Mouse (Mus musculus): ENCODE measurements at regions not wholly inside any gene's neighbourhood (a gene's known extent, or its start where the extent isn't known, plus 50 kb on each side); places are given as distances from the start of the nearest gene placed in this dataset.
"Not testable (repeated sequence)": the region's sequence is repeated elsewhere in the genome, so short reads cannot be mapped to it uniquely, and the experiment has no call there.

DNA sequence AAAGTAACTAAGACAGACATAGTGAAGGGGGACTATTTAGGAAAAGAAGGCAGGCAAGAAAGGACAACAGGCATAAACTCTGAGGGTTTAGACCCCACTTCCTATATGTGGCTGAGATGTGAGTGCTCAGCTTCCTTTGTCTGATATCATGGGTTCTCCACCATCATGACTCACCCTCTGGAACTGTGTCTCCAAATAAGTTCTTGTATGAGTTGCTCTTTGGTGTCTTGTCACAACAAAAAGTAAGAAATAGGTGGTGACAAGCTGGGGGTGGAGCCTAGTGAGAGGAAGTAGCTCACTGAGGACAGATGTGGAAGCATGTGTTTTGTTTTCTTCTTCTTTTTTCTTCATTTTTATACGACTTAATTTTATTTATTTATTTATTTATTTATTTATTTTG lies 95.5 kb upstream of the Tns3 start:
- Histone ChIP-seq H3K4me1 (replicated peaks; ENCODE audit: control insufficient read depth, insufficient read depth, low read length) (no peaks in the 10 kb centered on the region), H3K9ac (ENCODE audit: low read length) (no peak overlapping the region), H3K9me3 (ENCODE audit: control insufficient read depth, low read length) (no peaks in the 10 kb centered on the region), H3K27me3 (ENCODE audit: control insufficient read depth, insufficient read depth, low read length) (no peaks in the 10 kb centered on the region), H3K36me3 (ENCODE audit: control insufficient read depth, insufficient read depth, low read length) (no peaks in the 10 kb centered on the region), H3K27ac (ENCODE audit: low read depth, low read length) (no peak overlapping the region), H3K4me2 (ENCODE audit: low read depth, low read length, severe bottlenecking) (no peak overlapping the region), H3K4me3 (ENCODE audit: low read depth, low read length) (no peak overlapping the region)
- DNase-seq (ENCODE audit: low spot score) (no peak), ATAC-seq (replicated peaks; ENCODE audit: low FRiP score) (no peak)
- 90% methylated on average over 1 of the region's 1 CpGs for WGBS

DNA sequence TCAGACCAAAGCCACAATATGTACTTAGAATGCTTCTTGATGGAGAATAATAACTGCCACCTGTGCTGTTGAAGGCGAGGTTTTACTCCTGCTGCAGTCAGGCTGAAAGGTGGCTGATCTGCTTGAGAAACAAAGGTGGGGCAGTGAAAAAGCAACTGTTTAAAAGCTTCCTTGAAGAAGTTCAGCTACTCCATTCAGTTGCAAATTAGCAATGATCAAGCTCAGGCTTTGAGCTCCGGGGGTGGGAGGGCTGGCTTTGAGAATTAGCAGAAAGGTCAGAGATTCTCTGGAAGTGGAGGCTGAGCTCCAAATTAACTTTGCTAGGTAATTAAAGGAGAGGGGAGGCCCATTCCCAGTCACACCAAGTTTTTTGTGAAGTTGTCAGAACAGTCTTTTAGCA lies 90.2 kb upstream of the Tns3 start:
- not testable (repeated sequence) for ATAC-seq (replicated peaks; ENCODE audit: low FRiP score)

DNA sequence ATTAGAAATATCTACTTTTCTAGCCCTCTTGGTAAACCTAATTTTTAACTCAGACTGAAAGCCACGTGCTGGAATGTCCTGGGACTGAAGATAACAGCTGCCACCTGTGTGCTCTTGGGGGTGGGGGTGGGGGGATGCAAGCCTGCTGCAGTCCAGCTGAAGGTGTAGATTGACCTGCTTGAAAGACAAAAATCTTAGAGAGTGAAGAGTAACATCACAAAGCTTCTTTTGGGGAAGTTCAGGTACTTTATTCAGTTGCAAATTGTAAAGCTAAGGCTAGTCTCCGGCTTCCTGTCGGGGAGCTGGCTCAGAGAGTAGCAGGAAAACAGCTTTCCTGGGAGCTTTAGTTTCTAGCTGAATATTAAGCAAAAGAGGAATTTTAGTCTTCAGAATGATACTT lies 71.4 kb upstream of the Tns3 start:
- H3K4me2 ChIP-seq (ENCODE audit: low read depth, low read length, severe bottlenecking); H3K4me1 ChIP-seq (replicated peaks; ENCODE audit: control insufficient read depth, insufficient read depth, low read length); ATAC-seq (replicated peaks; ENCODE audit: low FRiP score); H3K9ac ChIP-seq (ENCODE audit: low read length); DNase-seq (ENCODE audit: low spot score); H3K9me3 ChIP-seq (ENCODE audit: control insufficient read depth, low read length); H3K27me3 ChIP-seq (ENCODE audit: control insufficient read depth, insufficient read depth, low read length); H3K27ac ChIP-seq (ENCODE audit: low read depth, low read length); H3K36me3 ChIP-seq (ENCODE audit: control insufficient read depth, insufficient read depth, low read length); H3K4me3 ChIP-seq (ENCODE audit: low read depth, low read length): not testable (repeated sequence)
- WGBS = 78% methylated on average over 3 of the region's 3 CpGs

More for the DNA sequence above, 90.2 kb upstream of the Tns3 start:
- H3K27ac ChIP-seq (ENCODE audit: low read depth, low read length); H3K27me3 ChIP-seq (ENCODE audit: control insufficient read depth, insufficient read depth, low read length); H3K4me1 ChIP-seq (replicated peaks; ENCODE audit: control insufficient read depth, insufficient read depth, low read length); DNase-seq (ENCODE audit: low spot score); H3K36me3 ChIP-seq (ENCODE audit: control insufficient read depth, insufficient read depth, low read length); H3K4me3 ChIP-seq (ENCODE audit: low read depth, low read length); H3K4me2 ChIP-seq (ENCODE audit: low read depth, low read length, severe bottlenecking); H3K9me3 ChIP-seq (ENCODE audit: control insufficient read depth, low read length); H3K9ac ChIP-seq (ENCODE audit: low read length): not testable (repeated sequence)
- WGBS = 14% methylated on average over 2 of the region's 2 CpGs

DNA sequence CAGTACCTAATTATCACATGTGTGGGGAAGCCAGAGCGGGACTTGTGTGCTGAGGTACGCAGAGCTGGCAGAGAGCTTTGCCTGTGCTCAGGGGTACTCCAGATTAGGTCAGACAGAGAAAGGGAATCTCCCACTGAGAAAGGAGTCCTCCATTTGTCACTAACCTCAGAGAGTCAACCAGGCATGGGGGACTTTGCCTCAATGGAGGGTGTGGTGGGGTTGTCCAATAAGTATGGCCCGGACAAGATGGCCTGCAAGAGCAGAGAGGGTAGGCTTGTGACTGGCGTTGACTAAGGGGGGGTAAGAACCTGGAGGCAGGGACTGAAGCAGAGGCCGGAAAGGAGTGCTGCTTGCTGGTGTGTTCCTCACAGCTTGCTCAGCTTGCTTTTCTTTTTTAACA lies 62.7 kb upstream of the Tns3 start:
- no peak for ATAC-seq (replicated peaks; ENCODE audit: low FRiP score)
- Histone ChIP-seq H3K36me3 (ENCODE audit: control insufficient read depth, insufficient read depth, low read length) (no peaks in the 10 kb centered on the region), H3K27me3 (ENCODE audit: control insufficient read depth, insufficient read depth, low read length) (no peaks in the 10 kb centered on the region), H3K9ac (ENCODE audit: low read length) (no peak overlapping the region), H3K4me1 (replicated peaks; ENCODE audit: control insufficient read depth, insufficient read depth, low read length) (peaks cover 3% of the 10 kb centered on the region; the same call in 1 of the 2 replicates), H3K9me3 (ENCODE audit: control insufficient read depth, low read length) (no peaks in the 10 kb centered on the region), H3K4me3 (ENCODE audit: low read depth, low read length) (no peak overlapping the region), H3K4me2 (ENCODE audit: low read depth, low read length, severe bottlenecking) (no peak overlapping the region), H3K27ac (ENCODE audit: low read depth, low read length) (no peak overlapping the region)
- peak; percentile 33 for DNase-seq (ENCODE audit: low spot score)
- 78% methylated on average over 5 of the region's 5 CpGs for WGBS

DNA sequence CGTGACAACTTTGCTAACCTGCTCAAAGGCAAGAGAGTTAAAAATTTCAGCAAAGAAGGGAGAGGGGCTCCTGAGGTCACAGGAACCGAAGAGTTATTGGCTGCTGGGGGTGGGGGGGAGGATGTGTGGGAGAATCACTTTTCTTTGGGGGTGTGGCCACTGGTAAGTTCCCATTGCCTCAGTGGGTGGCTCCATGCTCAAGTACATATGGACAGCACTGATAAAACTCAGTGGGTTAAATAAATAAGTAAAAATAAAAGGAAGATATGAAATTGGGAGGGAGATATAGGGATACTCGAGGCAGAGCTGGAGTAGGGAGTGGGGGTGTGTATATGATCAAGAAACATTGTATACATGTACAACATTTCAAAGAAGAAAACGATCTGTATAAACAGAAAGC lies 61.2 kb upstream of the Tns3 start:
- DNase-seq (ENCODE audit: low spot score) = peak; percentile 37
- no peak overlapping the region for H3K4me2 ChIP-seq (ENCODE audit: low read depth, low read length, severe bottlenecking)
- 73% methylated on average over 4 of the region's 4 CpGs for WGBS
- H3K4me1 ChIP-seq (replicated peaks; ENCODE audit: control insufficient read depth, insufficient read depth, low read length) = peaks cover 3% of the 10 kb centered on the region; the same call in 1 of the 2 replicates
- H3K27me3 ChIP-seq (ENCODE audit: control insufficient read depth, insufficient read depth, low read length) = no peaks in the 10 kb centered on the region
- no peak for ATAC-seq (replicated peaks; ENCODE audit: low FRiP score)
- H3K9ac ChIP-seq (ENCODE audit: low read length) = no peak overlapping the region
- no peak overlapping the region for H3K4me3 ChIP-seq (ENCODE audit: low read depth, low read length)
- H3K27ac ChIP-seq (ENCODE audit: low read depth, low read length) = no peak overlapping the region
- no peaks in the 10 kb centered on the region for H3K9me3 ChIP-seq (ENCODE audit: control insufficient read depth, low read length)
- H3K36me3 ChIP-seq (ENCODE audit: control insufficient read depth, insufficient read depth, low read length) = no peaks in the 10 kb centered on the region

DNA sequence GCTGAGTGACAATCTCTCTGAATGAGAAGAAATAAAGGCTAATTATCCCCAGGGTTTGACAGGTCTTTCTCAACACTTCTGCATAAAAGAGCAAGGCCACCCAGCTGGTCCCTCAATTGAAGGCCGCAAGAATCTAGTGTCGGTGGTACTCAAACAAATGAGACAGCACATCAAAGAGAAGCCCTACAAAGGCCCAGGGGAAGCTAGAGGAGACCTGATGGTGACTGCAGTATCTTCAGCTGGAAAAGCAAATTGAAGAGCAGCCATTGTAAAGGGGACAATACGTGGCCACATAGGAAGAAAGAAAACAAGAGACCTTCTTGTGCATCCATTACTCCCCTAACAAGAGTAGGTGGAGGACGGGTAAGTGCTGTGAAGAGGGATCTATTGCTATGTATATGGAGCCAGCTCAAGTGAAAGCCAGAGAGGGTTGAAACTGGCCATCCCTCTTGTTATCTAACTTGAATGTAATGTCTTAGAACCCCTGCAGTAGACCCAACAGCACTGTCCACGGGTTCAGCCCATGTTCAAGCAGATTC lies 58.8 kb upstream of the Tns3 start:
- ATAC-seq (replicated peaks; ENCODE audit: low FRiP score) = peak; percentile 39
- H3K4me1 ChIP-seq (replicated peaks; ENCODE audit: control insufficient read depth, insufficient read depth, low read length) = peaks cover 3% of the 10 kb centered on the region; the same call in 1 of the 2 replicates

DNA sequence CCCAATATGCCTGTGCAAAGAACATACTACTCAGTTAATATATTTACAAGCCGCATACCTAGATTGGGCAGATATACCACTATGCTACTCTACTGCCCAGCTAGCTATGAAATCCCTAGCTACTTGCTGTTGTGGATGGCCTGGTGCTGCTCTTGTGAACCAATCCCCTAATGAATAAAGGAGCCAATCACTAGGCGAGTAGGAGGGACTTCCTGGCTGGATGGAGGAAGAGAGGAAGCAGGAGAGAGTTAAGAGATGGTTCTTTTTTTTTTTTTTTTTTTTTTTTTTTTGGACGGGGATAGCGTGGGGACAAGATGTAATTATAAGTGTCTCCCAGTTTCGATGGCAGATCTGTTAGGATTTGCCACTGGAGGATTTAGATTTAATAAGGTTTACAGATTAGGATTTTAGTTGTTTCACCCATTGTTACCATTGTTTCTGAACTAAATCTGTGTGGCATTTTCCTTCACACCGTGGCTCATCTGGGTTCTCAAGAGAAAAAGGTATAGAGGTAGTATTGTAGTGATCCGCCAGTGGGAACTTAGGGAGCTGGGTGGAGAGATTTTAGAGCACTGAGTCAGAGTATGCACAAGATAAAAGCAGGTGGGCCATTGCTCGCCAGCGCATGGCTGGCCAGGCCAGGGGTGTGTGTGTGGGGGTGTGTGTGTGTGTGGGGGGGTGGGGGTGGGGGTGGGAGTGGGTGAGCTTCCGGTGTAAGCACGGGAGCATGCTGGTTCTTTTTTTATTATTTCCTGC lies 55.1 kb upstream of the Tns3 start:
- DNase-seq (ENCODE audit: low spot score) (peak; percentile 14), ATAC-seq (replicated peaks; ENCODE audit: low FRiP score) (no peak)
- Histone ChIP-seq H3K27ac (ENCODE audit: low read depth, low read length) (no peak overlapping the region), H3K9me3 (ENCODE audit: control insufficient read depth, low read length) (no peaks in the 10 kb centered on the region), H3K4me2 (ENCODE audit: low read depth, low read length, severe bottlenecking) (no peak overlapping the region), H3K27me3 (ENCODE audit: control insufficient read depth, insufficient read depth, low read length) (no peaks in the 10 kb centered on the region), H3K36me3 (ENCODE audit: control insufficient read depth, insufficient read depth, low read length) (no peaks in the 10 kb centered on the region), H3K9ac (ENCODE audit: low read length) (no peak overlapping the region), H3K4me3 (ENCODE audit: low read depth, low read length) (no peak overlapping the region), H3K4me1 (replicated peaks; ENCODE audit: control insufficient read depth, insufficient read depth, low read length) (peaks cover 3% of the 10 kb centered on the region; the same call in 1 of the 2 replicates)
- WGBS = 88% methylated on average over 11 of the region's 11 CpGs

More for the DNA sequence above, 58.8 kb upstream of the Tns3 start:
- no peak overlapping the region for H3K4me3 ChIP-seq (ENCODE audit: low read depth, low read length)
- H3K4me2 ChIP-seq (ENCODE audit: low read depth, low read length, severe bottlenecking) = no peak overlapping the region
- peak; percentile 25 for DNase-seq (ENCODE audit: low spot score)
- H3K36me3 ChIP-seq (ENCODE audit: control insufficient read depth, insufficient read depth, low read length) = no peaks in the 10 kb centered on the region
- H3K9me3 ChIP-seq (ENCODE audit: control insufficient read depth, low read length) = no peaks in the 10 kb centered on the region
- H3K27ac ChIP-seq (ENCODE audit: low read depth, low read length) = no peak overlapping the region
- H3K27me3 ChIP-seq (ENCODE audit: control insufficient read depth, insufficient read depth, low read length) = no peaks in the 10 kb centered on the region
- no peak overlapping the region for H3K9ac ChIP-seq (ENCODE audit: low read length)
- 11% methylated on average over 5 of the region's 5 CpGs for WGBS

DNA sequence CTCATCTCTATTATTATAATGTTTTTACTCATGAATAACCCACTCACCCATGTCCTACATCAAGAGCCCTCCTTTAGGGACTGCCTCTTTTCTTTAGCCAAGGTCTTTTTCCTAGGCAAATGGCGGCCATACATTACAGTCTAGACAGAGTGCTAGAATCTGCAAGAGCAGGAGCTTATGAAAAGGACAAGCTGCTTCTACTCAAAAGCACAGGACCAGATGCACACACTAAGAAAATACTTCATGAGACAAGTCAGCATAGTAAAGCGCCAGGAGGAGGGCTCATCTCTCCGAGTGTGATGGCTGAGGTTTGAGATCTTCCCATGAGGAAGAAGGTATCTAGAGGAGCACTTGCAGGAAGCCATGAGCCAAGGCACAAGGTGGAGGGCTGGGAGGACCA lies 53.4 kb upstream of the Tns3 start:
- no peaks in the 10 kb centered on the region for H3K4me1 ChIP-seq (replicated peaks; ENCODE audit: control insufficient read depth, insufficient read depth, low read length)
- no peaks in the 10 kb centered on the region for H3K27me3 ChIP-seq (ENCODE audit: control insufficient read depth, insufficient read depth, low read length)
- no peak overlapping the region for H3K4me3 ChIP-seq (ENCODE audit: low read depth, low read length)
- H3K36me3 ChIP-seq (ENCODE audit: control insufficient read depth, insufficient read depth, low read length) = no peaks in the 10 kb centered on the region
- DNase-seq (ENCODE audit: low spot score) (peak; percentile 30), ATAC-seq (replicated peaks; ENCODE audit: low FRiP score) (no peak)
- H3K9ac ChIP-seq (ENCODE audit: low read length) = no peak overlapping the region
- WGBS = 93% methylated on average over 3 of the region's 3 CpGs
- no peaks in the 10 kb centered on the region for H3K9me3 ChIP-seq (ENCODE audit: control insufficient read depth, low read length)
- H3K27ac ChIP-seq (ENCODE audit: low read depth, low read length) = no peak overlapping the region
- no peak overlapping the region for H3K4me2 ChIP-seq (ENCODE audit: low read depth, low read length, severe bottlenecking)

DNA sequence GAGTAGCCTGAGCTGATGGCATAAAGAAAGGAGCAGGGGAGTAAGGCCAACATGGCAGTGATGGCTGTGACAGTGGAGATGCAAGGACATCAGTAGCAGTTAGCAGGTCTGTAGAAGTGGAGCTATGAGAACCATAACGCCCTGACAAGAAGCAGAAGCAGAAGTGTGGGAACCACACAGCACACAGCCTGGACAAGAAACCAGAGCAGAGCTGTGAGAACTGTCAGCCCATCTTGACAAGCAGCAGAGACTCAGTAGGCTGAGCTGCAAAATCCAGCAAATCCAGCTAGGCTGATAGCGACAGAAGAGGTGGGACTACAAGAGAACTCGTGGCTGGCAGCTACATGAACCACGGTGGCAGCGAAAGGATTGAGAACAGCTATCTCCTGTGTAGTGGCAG lies 52.5 kb upstream of the Tns3 start:
- 82% methylated on average over 5 of the region's 5 CpGs for WGBS
- Histone ChIP-seq H3K36me3 (ENCODE audit: control insufficient read depth, insufficient read depth, low read length) (no peaks in the 10 kb centered on the region), H3K9ac (ENCODE audit: low read length) (no peak overlapping the region), H3K4me3 (ENCODE audit: low read depth, low read length) (no peak overlapping the region), H3K27me3 (ENCODE audit: control insufficient read depth, insufficient read depth, low read length) (no peaks in the 10 kb centered on the region), H3K4me2 (ENCODE audit: low read depth, low read length, severe bottlenecking) (no peak overlapping the region), H3K27ac (ENCODE audit: low read depth, low read length) (no peak overlapping the region), H3K9me3 (ENCODE audit: control insufficient read depth, low read length) (no peaks in the 10 kb centered on the region), H3K4me1 (replicated peaks; ENCODE audit: control insufficient read depth, insufficient read depth, low read length) (no peaks in the 10 kb centered on the region)
- DNase-seq (ENCODE audit: low spot score) (peak; percentile 30), ATAC-seq (replicated peaks; ENCODE audit: low FRiP score) (no peak)

Data from forebrain, embryonic 11.5 days (tissue).